Mouse (Mus musculus): ENCODE data around the gene Ncoa4.

Ncoa4 gene

GRCm38 (mm10) chr14:32201791-32202451 is 42.3 kb downstream of the Ncoa4 start, which contains the start of the genes Timm23 and Parg:
Timm23 (minus strand) TSS chr14:32201898.
Parg (plus strand) TSS chr14:32201949.
- peak; percentile 88 for DNase-seq (ENCODE audit: low spot score)

DNA sequence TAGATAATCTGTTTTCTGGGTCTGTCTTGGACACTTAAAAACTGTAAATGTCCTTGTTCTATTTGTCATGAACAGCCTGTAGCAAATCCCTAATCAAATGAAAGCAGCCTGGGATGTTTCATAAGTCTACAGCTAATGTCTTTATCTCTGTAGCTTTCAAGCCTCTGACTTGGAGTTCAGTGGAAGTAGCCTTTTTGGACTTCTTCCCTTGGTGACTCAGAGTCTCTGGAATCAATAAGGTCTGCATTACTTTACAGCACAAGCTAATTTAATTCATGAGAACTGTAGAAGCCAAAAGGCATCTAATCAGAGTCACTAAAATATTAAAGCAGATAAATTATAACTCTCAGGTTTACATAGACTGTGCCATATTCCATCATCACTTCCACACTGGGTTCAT is 66.9 kb downstream of the Ncoa4 start:
- no peak for DNase-seq (ENCODE audit: low spot score)

DNA sequence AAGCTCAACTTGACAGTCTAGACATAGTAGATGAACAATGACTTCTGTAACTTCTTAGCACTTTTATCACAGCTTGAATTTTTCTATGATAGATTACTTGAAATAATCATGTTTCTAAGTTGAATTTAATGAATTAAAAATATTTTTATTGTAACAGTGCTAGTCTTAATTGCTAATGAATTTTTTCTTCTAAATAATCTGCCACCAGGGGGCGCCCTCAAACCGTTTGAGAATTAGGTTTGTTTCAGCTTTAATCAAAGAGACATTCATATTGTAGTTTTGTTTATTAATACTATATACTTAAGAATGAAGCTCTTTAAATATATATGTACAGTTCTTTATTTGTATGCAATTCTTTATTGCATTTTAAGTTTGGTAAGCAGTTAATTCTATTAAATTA is 69.3 kb downstream of the Ncoa4 start:
- peak; percentile 62 for DNase-seq (ENCODE audit: low spot score)
